Mouse (Mus musculus) embryo, embryonic 9.5 days (tissue): ENCODE results near the gene Plekhb1.

ENCODE experiments used
- DNase-seq: peaks from one replicate; pipeline ENCODE4 v3.0.0-alpha.2; 2017; ENCODE audit errors: extremely low spot score

Gene Plekhb1

GRCm38 (mm10) chr7:100658093-100658578, 4.1 kb downstream of the Plekhb1 start:
- DNase-seq = peak; percentile 39

GRCm38 (mm10) chr7:100656739-100657138, 5.5 kb downstream of the Plekhb1 start:
- DNase-seq = no peak

- DNase-seq = no peak
These were observed 7.8 kb downstream of the Plekhb1 start for GRCm38 (mm10) chr7:100654441-100654840.

- DNase-seq = peak; percentile 54
These were observed 8.5 kb downstream of the Plekhb1 start for GRCm38 (mm10) chr7:100653480-100654266.

GRCm38 (mm10) chr7:100651011-100651410, 11.2 kb downstream of the Plekhb1 start:
- DNase-seq = no peak

- DNase-seq = no peak
These were observed 11.8 kb downstream of the Plekhb1 start for GRCm38 (mm10) chr7:100650421-100650820.

GRCm38 (mm10) chr7:100649826-100650225, 12.4 kb downstream of the Plekhb1 start:
- no peak for DNase-seq

- no peak for DNase-seq
These were observed 13.1 kb downstream of the Plekhb1 start for GRCm38 (mm10) chr7:100649095-100649494.

- DNase-seq = peak; percentile 61
These were observed 17.1 kb downstream of the Plekhb1 start for GRCm38 (mm10) chr7:100645147-100645546.

GRCm38 (mm10) chr7:100642413-100642812, 19.8 kb downstream of the Plekhb1 start:
- no peak for DNase-seq

- no peak for DNase-seq
These were observed 24.6 kb downstream of the Plekhb1 start for GRCm38 (mm10) chr7:100637657-100638056.

- DNase-seq = no peak
These were observed 37.7 kb downstream of the Plekhb1 start for GRCm38 (mm10) chr7:100624538-100624937.

GRCm38 (mm10) chr7:100622277-100622676, 39.9 kb downstream of the Plekhb1 start:
- no peak for DNase-seq

- DNase-seq = no peak
These were observed 45.9 kb downstream of the Plekhb1 start for GRCm38 (mm10) chr7:100616121-100616857.

- no peak for DNase-seq
These were observed 53.3 kb downstream of the Plekhb1 start for GRCm38 (mm10) chr7:100608910-100609309.

- DNase-seq = peak; percentile 66
These were observed 54.0 kb downstream of the Plekhb1 start, which contains the start of gene Mrpl48 for GRCm38 (mm10) chr7:100608130-100608741. Gene Mrpl48 (minus strand): TSS chr7:100608301.

GRCm38 (mm10) chr7:100607214-100608129, 54.7 kb downstream of the Plekhb1 start, which contains the start of gene Rab6a:
Gene Rab6a (plus strand): TSS chr7:100607410.
- peak; percentile 99 for DNase-seq

GRCm38 (mm10) chr7:100600211-100600610, 62.0 kb downstream of the Plekhb1 start:
- no peak for DNase-seq

- no peak for DNase-seq
These were observed 68.9 kb downstream of the Plekhb1 start for GRCm38 (mm10) chr7:100593349-100593748.
